Mouse (Mus musculus): Measurements from ENCODE around the gene Serpina3i. TPM values are rescaled to one million over a fixed set of nuclear protein-coding genes. Genes with fewer than 3 reads are reported as not detected.

Gene Serpina3i
- polyA plus RNA-seq, 1 experiment from 2014 or later: 0.22 TPM

Other genes starting within 250 kb of the Serpina3i start
- gene Serpina9, start 249.4 kb upstream of the Serpina3i start, polyA plus RNA-seq (2014; fragmentation: Nextera tagmentation; extraction: Ambion mirVana): not detected in 2 replicates
- gene Serpina12, start 218.7 kb upstream of the Serpina3i start, polyA plus RNA-seq (2014; fragmentation: Nextera tagmentation; extraction: Ambion mirVana): not detected in 2 replicates
- gene Serpina5, start 162.0 kb upstream of the Serpina3i start, polyA plus RNA-seq (2014; fragmentation: Nextera tagmentation; extraction: Ambion mirVana): not detected in 2 replicates
- gene Serpina3a, start 150.4 kb upstream of the Serpina3i start, polyA plus RNA-seq (2014; fragmentation: Nextera tagmentation; extraction: Ambion mirVana): not detected in 2 replicates
- not detected in 2 replicates for gene Serpina3b, start 135.1 kb upstream of the Serpina3i start, polyA plus RNA-seq (2014; fragmentation: Nextera tagmentation; extraction: Ambion mirVana)
- not detected in 2 replicates for gene Serpina3c, start 109.3 kb upstream of the Serpina3i start, polyA plus RNA-seq (2014; fragmentation: Nextera tagmentation; extraction: Ambion mirVana)
- gene Serpina3f, start 48.6 kb upstream of the Serpina3i start, polyA plus RNA-seq (2014; fragmentation: Nextera tagmentation; extraction: Ambion mirVana): not detected in 2 replicates
- gene Serpina3g, start 26.9 kb upstream of the Serpina3i start, polyA plus RNA-seq (2014; fragmentation: Nextera tagmentation; extraction: Ambion mirVana): 6.2 and 7.1 TPM in 2 replicates
- not detected in 2 replicates for gene Serpina3j, start 51.4 kb downstream of the Serpina3i start, polyA plus RNA-seq (2014; fragmentation: Nextera tagmentation; extraction: Ambion mirVana)
- gene Serpina3k, start 75.4 kb downstream of the Serpina3i start, polyA plus RNA-seq (2014; fragmentation: Nextera tagmentation; extraction: Ambion mirVana): not detected in 2 replicates
- gene Serpina3m, start 75.4 kb downstream of the Serpina3i start, polyA plus RNA-seq (2014; fragmentation: Nextera tagmentation; extraction: Ambion mirVana): not detected in 2 replicates
- gene Serpina3n, start 143.6 kb downstream of the Serpina3i start, polyA plus RNA-seq (2014; fragmentation: Nextera tagmentation; extraction: Ambion mirVana): not detected in 2 replicates
- gene Gsc, start 210.2 kb downstream of the Serpina3i start, polyA plus RNA-seq (2014; fragmentation: Nextera tagmentation; extraction: Ambion mirVana): not detected in 2 replicates